Mouse (Mus musculus) frontal cortex, adult (tissue): ENCODE data around the gene Tagap.
"Not testable (repeated sequence)": the region's sequence is repeated elsewhere in the genome, so short reads cannot be mapped to it uniquely, and the experiment has no call there.

Experiments used
- ATAC-seq: cut with Nextera tagmentation; 2 replicates; pipeline ENCODE4 v1.9.2; 2017; ENCODE audit warnings: mild to moderate bottlenecking, moderate library complexity, mixed read lengths; ENCODE audit not compliant: low TSS enrichment

Gene Tagap

GRCm38 (mm10) chr17:7968490-7968889, 42.7 kb downstream of the Tagap start:
- ATAC-seq: not testable (repeated sequence)

DNA sequence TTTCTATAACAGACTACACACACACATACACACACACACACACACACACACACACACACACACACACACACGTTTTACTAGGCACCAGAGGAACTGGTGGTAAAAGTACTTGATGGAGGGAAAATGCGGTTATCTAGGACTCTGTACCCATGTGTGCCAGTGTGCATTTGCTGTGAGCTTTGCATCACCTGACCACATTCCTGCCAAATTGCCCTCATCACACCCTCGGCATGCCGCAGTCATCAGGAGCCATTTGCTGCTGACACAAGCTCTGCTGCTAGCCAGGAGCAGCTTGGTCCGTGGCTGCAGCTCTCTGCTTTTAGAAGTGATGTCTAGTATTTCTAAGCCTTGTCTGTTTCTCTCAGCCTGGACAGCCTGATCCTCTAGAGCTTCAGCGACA, 44.0 kb downstream of the Tagap start:
- ATAC-seq: not testable (repeated sequence)

GRCm38 (mm10) chr17:7983484-7983883, 57.7 kb downstream of the Tagap start:
- not testable (repeated sequence) for ATAC-seq
